Mouse (Mus musculus) frontal cortex, postnatal 36 days (tissue): ENCODE measurements at regions not wholly inside any gene's neighbourhood (a gene's known extent, or its start where the extent isn't known, plus 50 kb on each side); places are given as distances from the start of the nearest gene placed in this dataset.
"Not testable (repeated sequence)": the region's sequence is repeated elsewhere in the genome, so short reads cannot be mapped to it uniquely, and the experiment has no call there.

ENCODE experiments used
- DNase-seq, 2 experiments: peaks; one replicate each; pipeline ENCODE4 v3.0.0; 2022; ENCODE audit warnings: low spot score in 2 of 2

- peak; percentile 30 to 67 for DNase-seq
These were observed 155.7 kb upstream of the Pou3f3 start for GRCm38 (mm10) chr1:42539541-42540520.

- no peak for DNase-seq
These were observed 153.6 kb upstream of the Pou3f3 start for GRCm38 (mm10) chr1:42541991-42542390.

- DNase-seq = no peak
These were observed 152.6 kb upstream of the Pou3f3 start for GRCm38 (mm10) chr1:42542846-42543549.

GRCm38 (mm10) chr1:42546879-42547278, 148.7 kb upstream of the Pou3f3 start:
- peak in 1 of 2 experiments; percentile 28 for DNase-seq

GRCm38 (mm10) chr1:42557301-42557700, 138.3 kb upstream of the Pou3f3 start:
- DNase-seq = no peak

- DNase-seq = no peak
These were observed 127.9 kb upstream of the Pou3f3 start for GRCm38 (mm10) chr1:42567640-42568039.

GRCm38 (mm10) chr1:42585191-42585590, 110.4 kb upstream of the Pou3f3 start:
- no peak for DNase-seq

- no peak for DNase-seq
These were observed 107.1 kb upstream of the Pou3f3 start for GRCm38 (mm10) chr1:42588499-42588898.

GRCm38 (mm10) chr1:42589442-42589841, 106.1 kb upstream of the Pou3f3 start:
- DNase-seq = no peak

GRCm38 (mm10) chr1:42591855-42592254, 103.7 kb upstream of the Pou3f3 start:
- DNase-seq = peak in 1 of 2 experiments; percentile 24

GRCm38 (mm10) chr1:42597065-42597464, 98.5 kb upstream of the Pou3f3 start:
- no peak for DNase-seq

GRCm38 (mm10) chr1:42599238-42599637, 96.3 kb upstream of the Pou3f3 start:
- no peak for DNase-seq

GRCm38 (mm10) chr1:42606251-42606650, 89.3 kb upstream of the Pou3f3 start:
- DNase-seq = no peak

- DNase-seq = not testable (repeated sequence)
These were observed 88.0 kb upstream of the Pou3f3 start for GRCm38 (mm10) chr1:42607466-42608043.

GRCm38 (mm10) chr1:42623766-42624165, 71.8 kb upstream of the Pou3f3 start:
- DNase-seq = no peak

- no peak for DNase-seq
These were observed 66.8 kb upstream of the Pou3f3 start for GRCm38 (mm10) chr1:42628800-42629199.

- no peak for DNase-seq
These were observed 65.9 kb upstream of the Pou3f3 start for GRCm38 (mm10) chr1:42629465-42630261.

- no peak for DNase-seq
These were observed 63.3 kb upstream of the Pou3f3 start for GRCm38 (mm10) chr1:42632286-42632685.

GRCm38 (mm10) chr1:42636558-42636957, 59.0 kb upstream of the Pou3f3 start:
- DNase-seq = no peak
